Mouse (Mus musculus): Measurements from ENCODE around the gene Il9. TPM values are rescaled to one million over a fixed set of nuclear protein-coding genes. Genes with fewer than 3 reads are reported as not detected.

Gene Il9
- polyA plus RNA-seq (2014; fragmentation: Nextera tagmentation; extraction: Ambion mirVana) = not detected in 2 replicates

DNA sequence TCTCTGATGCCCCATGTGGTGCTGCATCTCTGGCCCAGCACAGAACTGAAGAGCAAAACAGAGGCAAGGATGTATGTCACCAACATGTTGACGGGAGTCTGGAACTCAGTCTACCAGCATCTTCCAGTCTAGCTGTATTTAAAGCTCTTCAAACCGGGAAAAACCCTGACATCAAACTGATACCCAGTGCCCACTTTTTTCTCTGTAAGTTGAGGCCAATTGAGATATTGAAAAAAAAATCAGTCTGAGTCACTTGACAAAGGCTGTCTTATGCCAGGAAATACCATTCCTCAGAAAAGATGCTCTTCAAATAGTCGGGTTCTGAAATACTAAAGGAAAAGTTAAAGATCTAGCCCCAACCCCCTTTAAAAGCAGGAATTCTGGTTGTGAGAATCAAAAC, at the start of gene Il9:
Gene Il9, minus strand, starts transcription at position 101 of the 400 bp plus-strand sequence.
- 85% methylated on average over 3 of the region's 3 CpGs for WGBS
- H3K9ac ChIP-seq = no peak within 1 kb of the TSS
- H3K36me3 ChIP-seq (replicated peaks; ENCODE audit: control insufficient read depth, insufficient read depth) = no peaks in the 10 kb centered on the region
- no peak within 1 kb of the TSS for H3K27ac ChIP-seq
- H3K4me3 ChIP-seq (replicated peaks; ENCODE audit: low read length) = no peak within 1 kb of the TSS
- H3K27me3 ChIP-seq (ENCODE audit: control insufficient read depth, insufficient read depth, low read length) = no peaks in the 10 kb centered on the region
- no peak for ATAC-seq (ENCODE audit: low FRiP score)
- H3K9me3 ChIP-seq (ENCODE audit: control insufficient read depth, low read length) = no peaks in the 10 kb centered on the region
- no peak within 1 kb of the TSS for H3K4me2 ChIP-seq (replicated peaks)
- DNase-seq (ENCODE audit: low spot score) = no peak
- no peaks in the 10 kb centered on the region for H3K4me1 ChIP-seq (replicated peaks; ENCODE audit: control insufficient read depth, insufficient read depth, low read length)

DNA sequence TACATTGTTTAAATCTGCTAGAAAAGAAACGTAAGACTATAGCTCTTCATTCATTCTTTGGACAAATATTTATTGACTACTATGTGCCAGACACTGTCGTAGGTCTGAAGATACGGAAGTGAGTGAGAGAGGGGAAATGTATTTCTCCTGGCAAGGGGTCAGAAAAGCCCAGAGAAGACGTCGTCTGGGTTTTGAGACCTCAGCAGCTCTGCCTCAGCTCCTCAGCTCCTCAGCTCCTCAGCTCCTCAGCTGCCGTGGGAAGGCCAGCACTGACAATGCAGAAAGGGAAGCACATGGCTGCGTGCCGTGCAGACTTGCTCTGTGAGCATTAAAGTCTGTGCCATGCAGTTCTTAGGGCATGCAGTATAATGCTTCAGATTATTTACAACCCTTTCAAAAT, 47.6 kb upstream of the Il9 start:
- no peaks in the 10 kb centered on the region for H3K4me1 ChIP-seq (replicated peaks; ENCODE audit: control insufficient read depth, insufficient read depth, low read length)

DNA sequence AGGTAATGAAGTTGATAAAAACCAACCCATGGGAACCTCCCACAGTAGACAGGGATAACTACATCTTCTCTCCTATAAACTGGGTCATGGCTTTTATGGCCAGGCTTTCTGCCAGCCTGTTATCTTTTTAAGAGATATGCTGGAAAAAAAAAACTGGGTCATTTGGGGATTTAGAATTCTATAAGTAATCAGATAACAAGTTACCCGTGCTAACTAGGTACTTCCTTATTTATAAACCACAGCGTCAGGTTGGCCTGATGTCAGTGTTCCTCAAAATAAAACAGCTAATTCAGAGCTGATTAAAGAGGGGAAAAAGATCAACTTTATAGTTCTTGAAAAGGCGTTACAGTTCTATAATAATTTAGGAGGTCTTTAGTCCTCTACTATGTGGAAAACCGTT, 47.0 kb upstream of the Il9 start:
- H3K4me1 ChIP-seq (replicated peaks; ENCODE audit: control insufficient read depth, insufficient read depth, low read length) = no peaks in the 10 kb centered on the region
- WGBS = 92% methylated on average over 4 of the region's 4 CpGs
- no peak overlapping the region for H3K4me2 ChIP-seq (replicated peaks)
- H3K27me3 ChIP-seq (ENCODE audit: control insufficient read depth, insufficient read depth, low read length) = no peaks in the 10 kb centered on the region
- H3K9me3 ChIP-seq (ENCODE audit: control insufficient read depth, low read length) = peaks cover under 1% of the 10 kb centered on the region; the same call in 1 of the 2 replicates
- no peak overlapping the region for H3K9ac ChIP-seq
- no peak overlapping the region for H3K4me3 ChIP-seq (replicated peaks; ENCODE audit: low read length)
- H3K27ac ChIP-seq = no peak overlapping the region
- DNase-seq (ENCODE audit: low spot score) = no peak
- no peaks in the 10 kb centered on the region for H3K36me3 ChIP-seq (replicated peaks; ENCODE audit: control insufficient read depth, insufficient read depth)
- ATAC-seq (ENCODE audit: low FRiP score) = no peak

More for the DNA sequence above, 47.6 kb upstream of the Il9 start:
- ATAC-seq (ENCODE audit: low FRiP score) = no peak
- Histone ChIP-seq H3K4me2 (replicated peaks) (no peak overlapping the region), H3K36me3 (replicated peaks; ENCODE audit: control insufficient read depth, insufficient read depth) (no peaks in the 10 kb centered on the region), H3K9me3 (ENCODE audit: control insufficient read depth, low read length) (peaks cover 7% of the 10 kb centered on the region; the same call in 1 of the 2 replicates), H3K9ac (no peak overlapping the region), H3K4me3 (replicated peaks; ENCODE audit: low read length) (no peak overlapping the region), H3K27ac (no peak overlapping the region), H3K27me3 (ENCODE audit: control insufficient read depth, insufficient read depth, low read length) (no peaks in the 10 kb centered on the region)
- DNase-seq (ENCODE audit: low spot score) = no peak
- WGBS = 67% methylated on average over 8 of the region's 8 CpGs

DNA sequence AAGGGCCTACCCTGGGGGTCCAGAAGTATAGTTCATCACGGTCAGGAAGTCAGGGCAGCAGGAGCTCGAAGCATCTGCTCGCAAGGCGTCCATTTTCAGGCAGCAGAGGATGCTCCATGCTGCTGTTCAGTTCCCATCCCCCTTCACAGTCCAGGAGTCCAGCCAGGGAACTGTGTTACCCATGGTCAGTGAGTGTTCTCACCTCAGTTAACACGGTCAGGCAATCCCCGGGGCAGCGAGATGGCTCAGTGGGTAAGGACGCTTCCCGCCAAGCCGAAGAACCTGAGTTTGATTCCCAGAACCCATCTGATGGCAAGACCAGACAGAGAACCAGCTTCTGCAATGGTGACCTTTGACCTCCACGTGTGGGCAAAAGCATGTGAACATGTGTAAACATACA, 46.2 kb upstream of the Il9 start:
- no peaks in the 10 kb centered on the region for H3K9me3 ChIP-seq (ENCODE audit: control insufficient read depth, low read length)
- H3K4me2 ChIP-seq (replicated peaks) = no peak overlapping the region
- no peak overlapping the region for H3K4me3 ChIP-seq (replicated peaks; ENCODE audit: low read length)
- H3K36me3 ChIP-seq (replicated peaks; ENCODE audit: control insufficient read depth, insufficient read depth) = no peaks in the 10 kb centered on the region
- no peaks in the 10 kb centered on the region for H3K27me3 ChIP-seq (ENCODE audit: control insufficient read depth, insufficient read depth, low read length)
- H3K4me1 ChIP-seq (replicated peaks; ENCODE audit: control insufficient read depth, insufficient read depth, low read length) = no peaks in the 10 kb centered on the region
- WGBS = 90% methylated on average over 11 of the region's 11 CpGs
- ATAC-seq (ENCODE audit: low FRiP score) (no peak), DNase-seq (ENCODE audit: low spot score) (no peak)
- H3K27ac ChIP-seq = no peak overlapping the region
- H3K9ac ChIP-seq = no peak overlapping the region

DNA sequence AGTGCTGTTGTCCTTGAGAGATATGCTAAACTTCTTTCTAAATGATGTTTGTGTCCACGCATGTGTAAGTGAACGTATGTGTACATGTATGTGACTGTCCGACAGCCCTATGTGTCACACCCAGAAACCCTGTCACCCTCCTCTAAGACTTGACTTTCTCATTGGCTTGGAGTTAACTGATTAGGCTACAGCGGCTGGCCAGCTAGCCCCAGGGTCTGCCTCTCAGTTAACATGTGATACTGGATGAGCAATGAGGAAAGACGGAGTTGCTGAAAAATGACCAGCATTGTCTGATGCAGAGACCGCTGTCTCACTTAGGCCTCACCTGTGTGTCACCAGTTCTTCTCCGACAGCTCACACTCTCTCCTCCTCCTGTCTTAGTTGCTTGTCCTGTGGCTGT, 45.8 kb upstream of the Il9 start:
- H3K9me3 ChIP-seq (ENCODE audit: control insufficient read depth, low read length) = no peaks in the 10 kb centered on the region
- no peak overlapping the region for H3K4me2 ChIP-seq (replicated peaks)
- H3K27ac ChIP-seq = no peak overlapping the region
- no peak overlapping the region for H3K9ac ChIP-seq
- no peaks in the 10 kb centered on the region for H3K4me1 ChIP-seq (replicated peaks; ENCODE audit: control insufficient read depth, insufficient read depth, low read length)
- H3K27me3 ChIP-seq (ENCODE audit: control insufficient read depth, insufficient read depth, low read length) = no peaks in the 10 kb centered on the region
- WGBS = 95% methylated on average over 7 of the region's 7 CpGs
- ATAC-seq (ENCODE audit: low FRiP score) (no peak), DNase-seq (ENCODE audit: low spot score) (no peak)
- H3K36me3 ChIP-seq (replicated peaks; ENCODE audit: control insufficient read depth, insufficient read depth) = no peaks in the 10 kb centered on the region
- no peak overlapping the region for H3K4me3 ChIP-seq (replicated peaks; ENCODE audit: low read length)

DNA sequence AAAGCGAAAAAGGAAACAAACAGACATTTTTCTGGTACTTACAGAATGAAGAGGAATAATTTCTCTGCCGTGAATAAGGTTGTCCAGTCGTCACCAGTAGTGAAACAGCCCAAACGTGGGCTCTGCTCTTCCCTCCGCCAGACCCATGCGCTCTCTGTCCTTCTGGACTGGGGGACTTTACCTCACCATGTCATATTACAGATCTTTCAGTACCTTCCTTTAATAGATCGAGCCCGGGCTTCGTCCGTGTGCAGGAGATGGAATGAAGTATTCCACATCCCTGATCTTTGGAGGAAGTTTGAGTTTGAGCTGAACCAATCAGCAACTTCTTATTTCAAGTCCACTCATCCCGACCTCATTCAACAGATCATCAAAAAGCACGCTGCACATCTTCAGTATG, 44.8 kb upstream of the Il9 start:
- H3K4me2 ChIP-seq (replicated peaks) = no peak overlapping the region
- no peaks in the 10 kb centered on the region for H3K4me1 ChIP-seq (replicated peaks; ENCODE audit: control insufficient read depth, insufficient read depth, low read length)
- H3K4me3 ChIP-seq (replicated peaks; ENCODE audit: low read length) = no peak overlapping the region
- no peak overlapping the region for H3K9ac ChIP-seq
- no peaks in the 10 kb centered on the region for H3K36me3 ChIP-seq (replicated peaks; ENCODE audit: control insufficient read depth, insufficient read depth)
- H3K9me3 ChIP-seq (ENCODE audit: control insufficient read depth, low read length) = no peaks in the 10 kb centered on the region
- 89% methylated on average over 12 of the region's 12 CpGs for WGBS
- H3K27ac ChIP-seq = no peak overlapping the region
- H3K27me3 ChIP-seq (ENCODE audit: control insufficient read depth, insufficient read depth, low read length) = no peaks in the 10 kb centered on the region
- ATAC-seq (ENCODE audit: low FRiP score) (no peak), DNase-seq (ENCODE audit: low spot score) (no peak)

DNA sequence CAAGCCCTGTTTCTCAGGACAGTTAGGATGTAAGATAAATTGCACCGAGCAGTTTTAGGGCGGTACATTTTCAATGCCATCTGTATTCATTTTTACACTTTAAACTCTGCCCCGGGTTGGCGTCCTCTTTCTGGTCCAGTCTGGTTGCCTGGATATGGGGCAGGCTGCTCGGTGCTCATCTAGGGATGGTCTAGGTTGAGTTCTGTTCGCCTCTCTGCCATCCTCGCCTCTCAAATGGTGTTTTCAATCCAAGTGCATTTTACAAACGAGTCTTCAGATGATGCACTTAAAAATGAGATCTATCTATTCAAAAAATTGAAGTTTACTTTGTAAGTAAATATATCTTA, 40.7 kb upstream of the Il9 start:
- DNase-seq (ENCODE audit: low spot score) (no peak), ATAC-seq (ENCODE audit: low FRiP score) (no peak)
- H3K4me2 ChIP-seq (replicated peaks) = peak overlapping the region; percentile 94
- H3K4me3 ChIP-seq (replicated peaks; ENCODE audit: low read length) = peak overlapping the region; percentile 71
- H3K27ac ChIP-seq = no peak overlapping the region
- WGBS = 6% methylated on average over 8 of the region's 8 CpGs
- H3K4me1 ChIP-seq (replicated peaks; ENCODE audit: control insufficient read depth, insufficient read depth, low read length) = no peaks in the 10 kb centered on the region
- no peaks in the 10 kb centered on the region for H3K9me3 ChIP-seq (ENCODE audit: control insufficient read depth, low read length)
- no peaks in the 10 kb centered on the region for H3K27me3 ChIP-seq (ENCODE audit: control insufficient read depth, insufficient read depth, low read length)
- peak overlapping the region; percentile 71 for H3K9ac ChIP-seq
- H3K36me3 ChIP-seq (replicated peaks; ENCODE audit: control insufficient read depth, insufficient read depth) = no peaks in the 10 kb centered on the region

DNA sequence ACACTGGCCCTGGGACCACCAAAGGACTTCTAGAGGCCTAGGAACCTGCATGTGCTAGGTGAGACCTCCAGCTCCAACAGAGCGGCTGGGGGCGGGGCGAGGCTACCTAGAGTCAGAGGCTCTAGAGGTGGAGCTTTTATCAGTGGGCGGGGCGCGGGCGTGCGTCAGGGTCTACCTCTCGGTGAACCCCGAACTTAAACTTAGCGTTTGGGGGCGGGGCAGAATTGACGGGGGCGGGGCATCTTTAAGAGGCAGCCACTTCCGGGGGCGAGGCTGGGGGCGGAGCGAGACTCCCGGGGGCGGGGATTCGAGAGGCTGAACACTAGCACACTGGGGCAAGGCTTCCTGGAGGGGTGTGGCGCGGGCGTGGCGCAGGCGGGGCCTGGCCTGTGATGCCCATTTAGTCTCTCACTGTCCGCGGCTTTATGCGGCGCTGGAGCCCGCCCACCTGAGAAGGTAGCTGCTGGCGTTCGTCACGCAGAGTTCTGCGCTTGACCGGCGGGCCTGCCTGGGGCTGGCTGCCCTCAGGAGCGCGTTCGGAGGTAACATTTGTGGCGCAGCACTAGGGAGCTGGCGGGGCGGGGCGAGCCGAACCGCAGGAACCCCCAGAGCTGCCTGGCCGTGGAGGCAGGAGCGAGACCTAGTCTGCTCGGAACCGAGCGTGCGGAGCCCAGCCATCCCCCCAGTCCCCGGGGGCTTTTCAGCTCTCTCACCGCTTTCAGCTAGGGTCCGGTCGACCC, 40.2 kb upstream of the Il9 start, which contains the start of gene Fbxl21:
Gene Fbxl21, plus strand, starts transcription at position 392 of the 740 bp plus-strand sequence.
- H3K4me3 ChIP-seq (replicated peaks; ENCODE audit: low read length) = peak within 1 kb of the TSS; percentile 71
- H3K9ac ChIP-seq = peak within 1 kb of the TSS; percentile 71
- no peaks in the 10 kb centered on the region for H3K4me1 ChIP-seq (replicated peaks; ENCODE audit: control insufficient read depth, insufficient read depth, low read length)
- DNase-seq (ENCODE audit: low spot score) = peak; percentile 82
- H3K27me3 ChIP-seq (ENCODE audit: control insufficient read depth, insufficient read depth, low read length) = no peaks in the 10 kb centered on the region
- peak; percentile 96 for ATAC-seq (ENCODE audit: low FRiP score)
- no peaks in the 10 kb centered on the region for H3K36me3 ChIP-seq (replicated peaks; ENCODE audit: control insufficient read depth, insufficient read depth)
- peak within 1 kb of the TSS; percentile 94 for H3K4me2 ChIP-seq (replicated peaks)
- no peak within 1 kb of the TSS for H3K27ac ChIP-seq
- no peaks in the 10 kb centered on the region for H3K9me3 ChIP-seq (ENCODE audit: control insufficient read depth, low read length)
- WGBS = 1% methylated on average over 53 of the region's 56 CpGs

DNA sequence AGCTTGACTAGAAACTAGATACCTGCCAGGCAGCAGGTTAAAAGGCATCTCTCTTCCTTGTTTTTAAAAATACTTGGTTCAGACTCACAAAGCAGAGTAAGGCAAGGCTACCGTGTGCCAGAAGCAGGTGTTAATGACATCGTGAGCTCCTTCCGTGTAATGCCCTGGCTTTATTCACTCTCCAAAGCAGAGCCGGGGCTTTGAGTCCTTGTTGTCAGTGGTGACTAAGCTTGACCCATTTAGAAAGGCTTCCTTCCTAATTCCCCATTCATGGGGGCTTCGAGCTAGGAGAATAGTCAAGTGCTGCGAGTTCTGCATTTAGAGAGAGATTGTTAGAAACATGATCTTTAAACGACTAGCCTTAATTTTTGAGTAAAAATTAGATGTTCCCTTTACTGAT, 34.8 kb upstream of the Il9 start:
- no peak overlapping the region for H3K4me3 ChIP-seq (replicated peaks; ENCODE audit: low read length)
- DNase-seq (ENCODE audit: low spot score) (no peak), ATAC-seq (ENCODE audit: low FRiP score) (no peak)
- H3K27me3 ChIP-seq (ENCODE audit: control insufficient read depth, insufficient read depth, low read length) = no peaks in the 10 kb centered on the region
- H3K9me3 ChIP-seq (ENCODE audit: control insufficient read depth, low read length) = no peaks in the 10 kb centered on the region
- no peak overlapping the region for H3K4me2 ChIP-seq (replicated peaks)
- H3K27ac ChIP-seq = no peak overlapping the region
- 55% methylated on average over 7 of the region's 7 CpGs for WGBS
- H3K9ac ChIP-seq = no peak overlapping the region
- no peaks in the 10 kb centered on the region for H3K4me1 ChIP-seq (replicated peaks; ENCODE audit: control insufficient read depth, insufficient read depth, low read length)
- no peaks in the 10 kb centered on the region for H3K36me3 ChIP-seq (replicated peaks; ENCODE audit: control insufficient read depth, insufficient read depth)

DNA sequence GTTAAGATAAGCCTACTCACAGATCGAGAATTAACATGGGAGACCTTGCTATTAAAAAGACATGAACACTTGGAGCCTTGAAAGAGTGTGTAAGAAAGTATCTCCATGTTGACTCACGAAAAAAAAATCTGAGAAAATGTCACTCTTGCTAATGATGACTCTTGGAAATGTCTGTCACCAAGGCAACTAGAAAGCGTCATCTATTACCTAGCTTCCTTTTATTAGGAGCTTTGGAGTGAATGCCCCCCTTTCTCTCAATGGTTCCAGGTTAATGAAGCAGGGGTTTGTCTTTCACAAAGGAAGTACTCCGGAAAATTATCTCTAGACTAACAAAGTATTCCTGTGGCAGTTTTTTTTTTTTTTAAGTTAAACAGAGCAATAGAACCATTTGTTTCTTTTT, 34.3 kb upstream of the Il9 start:
- no peak overlapping the region for H3K4me3 ChIP-seq (replicated peaks; ENCODE audit: low read length)
- 57% methylated on average over 4 of the region's 4 CpGs for WGBS
- H3K9me3 ChIP-seq (ENCODE audit: control insufficient read depth, low read length) = no peaks in the 10 kb centered on the region
- H3K27me3 ChIP-seq (ENCODE audit: control insufficient read depth, insufficient read depth, low read length) = no peaks in the 10 kb centered on the region
- H3K27ac ChIP-seq = no peak overlapping the region
- no peak overlapping the region for H3K4me2 ChIP-seq (replicated peaks)
- DNase-seq (ENCODE audit: low spot score) (no peak), ATAC-seq (ENCODE audit: low FRiP score) (no peak)
- H3K4me1 ChIP-seq (replicated peaks; ENCODE audit: control insufficient read depth, insufficient read depth, low read length) = no peaks in the 10 kb centered on the region
- no peak overlapping the region for H3K9ac ChIP-seq
- H3K36me3 ChIP-seq (replicated peaks; ENCODE audit: control insufficient read depth, insufficient read depth) = no peaks in the 10 kb centered on the region

Data from hindbrain, embryonic 14.5 days (tissue).